Mouse (Mus musculus): ENCODE results near the gene Dgki. TPM values are rescaled to one million over a fixed set of nuclear protein-coding genes. Genes with fewer than 3 reads are reported as not detected.

The Dgki gene
- polyA plus RNA-seq, 1 experiment from 2014 or later: 1.0 TPM

DNA sequence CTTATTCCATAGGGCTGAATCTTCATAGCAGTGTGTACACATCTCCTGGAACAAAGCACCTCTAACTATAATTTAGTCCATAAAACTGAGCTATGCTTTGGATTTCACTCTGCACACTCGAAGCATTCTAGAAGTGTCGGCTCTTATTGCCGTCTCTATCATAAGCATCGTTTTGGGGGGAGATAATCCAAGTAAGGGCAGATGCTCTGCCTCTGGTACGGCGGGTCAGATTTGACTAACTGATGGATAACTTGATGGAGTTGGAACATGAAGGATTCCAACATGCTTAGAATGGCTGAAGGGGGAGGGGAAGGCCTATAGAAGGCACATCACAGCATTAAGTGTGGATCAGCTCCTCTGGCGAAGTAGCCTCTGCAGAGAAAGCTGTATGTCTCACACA, 242.4 kb downstream of the Dgki start:
- Histone ChIP-seq H3K27ac (no peak overlapping the region), H3K4me3 (no peak overlapping the region), H3K9me3 (no peaks in the 10 kb centered on the region), H3K27me3 (ENCODE audit: poor library complexity, severe bottlenecking) (no peaks in the 10 kb centered on the region), H3K36me3 (replicated peaks) (no peaks in the 10 kb centered on the region), H3K4me1 (no peaks in the 10 kb centered on the region)
- DNase-seq (ENCODE audit: extremely low spot score, low spot score): no peak
- WGBS: 95% methylated on average over 7 of the region's 7 CpGs

DNA sequence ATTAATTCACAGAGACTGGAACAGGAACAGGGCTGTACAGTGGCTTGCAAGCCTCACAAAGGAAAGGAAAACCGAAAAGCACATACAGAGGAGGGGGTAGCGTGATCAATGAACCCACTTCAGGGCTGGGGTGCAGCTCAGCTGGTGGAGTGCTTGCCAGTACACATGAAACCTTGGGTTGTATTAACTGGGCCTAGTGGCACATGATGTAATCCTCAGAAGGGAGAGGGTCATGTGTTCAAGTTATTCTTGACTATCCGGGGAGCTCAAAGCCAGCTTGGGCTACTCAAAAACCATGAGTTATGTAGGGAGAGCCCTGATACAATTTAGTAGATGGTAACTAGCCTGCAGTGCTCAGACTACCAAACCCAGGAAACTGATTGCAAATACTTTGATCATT, 244.3 kb downstream of the Dgki start:
- no peaks in the 10 kb centered on the region for H3K36me3 ChIP-seq (replicated peaks)
- H3K27ac ChIP-seq: no peak overlapping the region
- H3K9me3 ChIP-seq: no peaks in the 10 kb centered on the region
- no peaks in the 10 kb centered on the region for H3K27me3 ChIP-seq (ENCODE audit: poor library complexity, severe bottlenecking)
- no peak for DNase-seq (ENCODE audit: extremely low spot score, low spot score)
- no peak overlapping the region for H3K4me3 ChIP-seq
- H3K4me1 ChIP-seq: no peaks in the 10 kb centered on the region
- WGBS: 83% methylated on average over 3 of the region's 3 CpGs

DNA sequence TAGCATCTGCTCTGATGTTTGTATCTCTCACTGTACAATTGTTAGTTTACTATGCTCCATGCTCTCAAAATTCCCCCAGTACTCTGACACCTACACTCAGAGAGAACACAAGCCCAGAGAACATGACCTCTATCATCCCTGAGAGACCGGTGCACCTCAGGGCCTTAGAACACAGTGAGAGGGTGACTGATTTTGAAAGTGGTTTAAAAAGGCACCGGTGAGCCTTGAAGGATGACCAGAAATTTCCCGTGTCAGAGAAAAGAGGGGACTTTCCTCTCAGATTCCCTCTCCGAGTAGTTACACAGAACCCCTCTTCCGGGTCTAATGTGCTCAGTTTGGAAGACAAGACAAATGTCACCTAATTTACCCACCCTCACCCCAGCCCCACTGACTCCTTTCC, 244.9 kb downstream of the Dgki start:
- WGBS: 92% methylated on average over 5 of the region's 5 CpGs
- H3K27ac ChIP-seq: no peak overlapping the region
- H3K9me3 ChIP-seq: no peaks in the 10 kb centered on the region
- no peaks in the 10 kb centered on the region for H3K4me1 ChIP-seq
- no peaks in the 10 kb centered on the region for H3K27me3 ChIP-seq (ENCODE audit: poor library complexity, severe bottlenecking)
- DNase-seq (ENCODE audit: extremely low spot score, low spot score): no peak
- H3K4me3 ChIP-seq: no peak overlapping the region
- H3K36me3 ChIP-seq (replicated peaks): no peaks in the 10 kb centered on the region

DNA sequence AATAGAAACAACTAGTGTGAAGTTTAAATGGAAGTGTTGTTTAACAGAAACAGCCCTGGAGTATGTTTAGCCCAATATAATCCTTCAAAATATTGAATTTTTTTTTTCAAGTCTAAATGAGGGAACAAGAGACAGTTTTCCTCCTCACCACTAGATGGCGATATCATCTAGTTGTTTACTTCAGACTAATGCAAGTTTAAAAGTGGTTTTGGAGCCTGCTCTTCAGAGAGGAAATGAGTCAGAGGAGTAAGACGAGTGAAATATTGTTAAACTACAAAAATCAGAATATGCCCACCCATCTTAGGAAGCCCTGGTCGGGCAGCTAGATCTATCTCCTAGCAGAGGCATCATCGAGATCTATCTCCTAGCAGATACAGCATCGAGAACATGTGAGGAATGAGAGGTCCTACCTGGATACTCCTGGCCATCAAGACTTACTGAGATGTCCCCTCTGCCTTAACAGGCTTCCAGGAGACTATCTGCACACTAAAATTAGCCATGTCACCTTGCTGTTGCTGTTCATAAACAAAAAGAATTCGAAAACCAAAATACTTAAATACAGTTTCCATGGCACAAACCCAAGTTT, 245.5 kb downstream of the Dgki start:
- H3K4me3 ChIP-seq: no peak overlapping the region
- no peak overlapping the region for H3K27ac ChIP-seq
- 54% methylated on average over 6 of the region's 6 CpGs for WGBS
- no peaks in the 10 kb centered on the region for H3K36me3 ChIP-seq (replicated peaks)
- H3K9me3 ChIP-seq: no peaks in the 10 kb centered on the region
- DNase-seq (ENCODE audit: extremely low spot score, low spot score): no peak
- H3K4me1 ChIP-seq: no peaks in the 10 kb centered on the region
- no peaks in the 10 kb centered on the region for H3K27me3 ChIP-seq (ENCODE audit: poor library complexity, severe bottlenecking)

DNA sequence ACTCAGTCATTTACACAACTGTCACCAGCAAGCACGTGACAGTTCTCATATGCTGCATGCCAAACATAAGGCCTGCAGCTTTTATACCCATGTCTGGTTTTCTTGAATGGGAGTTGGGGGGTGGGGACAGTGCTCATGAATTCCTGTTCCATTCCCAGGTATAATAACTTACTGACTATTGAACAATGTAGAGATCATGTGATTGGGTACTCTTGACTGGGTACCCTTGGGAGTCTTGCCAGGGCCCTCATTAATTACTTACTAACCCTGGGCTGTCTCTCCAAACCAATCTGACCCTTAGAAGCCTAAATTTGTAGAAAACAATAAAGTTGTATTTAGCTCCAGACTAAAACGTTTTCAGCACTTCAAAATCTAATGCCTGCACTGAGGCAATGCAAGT, 246.6 kb downstream of the Dgki start:
- Histone ChIP-seq H3K36me3 (replicated peaks) (no peaks in the 10 kb centered on the region), H3K27me3 (ENCODE audit: poor library complexity, severe bottlenecking) (no peaks in the 10 kb centered on the region), H3K9me3 (no peaks in the 10 kb centered on the region), H3K4me1 (no peaks in the 10 kb centered on the region), H3K4me3 (no peak overlapping the region), H3K27ac (no peak overlapping the region)
- WGBS: 76% methylated on average over 2 of the region's 2 CpGs
- DNase-seq (ENCODE audit: extremely low spot score, low spot score): no peak

- Histone ChIP-seq H3K27me3 (ENCODE audit: poor library complexity, severe bottlenecking) (no peaks in the 10 kb centered on the region), H3K27ac (no peak overlapping the region), H3K4me3 (no peak overlapping the region), H3K36me3 (replicated peaks) (no peaks in the 10 kb centered on the region), H3K9me3 (no peaks in the 10 kb centered on the region), H3K4me1 (no peaks in the 10 kb centered on the region)
- no peak for DNase-seq (ENCODE audit: extremely low spot score, low spot score)
- 34% methylated on average over 5 of the region's 5 CpGs for WGBS
Observed at GRCm38 (mm10) chr6:37051652-37052051, 248.3 kb downstream of the Dgki start.

- H3K27ac ChIP-seq: no peak overlapping the region
- H3K4me1 ChIP-seq: no peaks in the 10 kb centered on the region
- DNase-seq (ENCODE audit: extremely low spot score, low spot score): no peak
- 92% methylated on average over 1 of the region's 1 CpGs for WGBS
- no peaks in the 10 kb centered on the region for H3K9me3 ChIP-seq
- no peaks in the 10 kb centered on the region for H3K36me3 ChIP-seq (replicated peaks)
- H3K27me3 ChIP-seq (ENCODE audit: poor library complexity, severe bottlenecking): no peaks in the 10 kb centered on the region
- H3K4me3 ChIP-seq: no peak overlapping the region
Observed at GRCm38 (mm10) chr6:37051150-37051549, 248.8 kb downstream of the Dgki start.

- no peak overlapping the region for H3K27ac ChIP-seq
- WGBS: 88% methylated on average over 4 of the region's 4 CpGs
- no peaks in the 10 kb centered on the region for H3K27me3 ChIP-seq (ENCODE audit: poor library complexity, severe bottlenecking)
- H3K9me3 ChIP-seq: no peaks in the 10 kb centered on the region
- no peak overlapping the region for H3K4me3 ChIP-seq
- no peaks in the 10 kb centered on the region for H3K4me1 ChIP-seq
- no peak for DNase-seq (ENCODE audit: extremely low spot score, low spot score)
- no peaks in the 10 kb centered on the region for H3K36me3 ChIP-seq (replicated peaks)
Observed at GRCm38 (mm10) chr6:37047611-37048129, 252.3 kb downstream of the Dgki start.

DNA sequence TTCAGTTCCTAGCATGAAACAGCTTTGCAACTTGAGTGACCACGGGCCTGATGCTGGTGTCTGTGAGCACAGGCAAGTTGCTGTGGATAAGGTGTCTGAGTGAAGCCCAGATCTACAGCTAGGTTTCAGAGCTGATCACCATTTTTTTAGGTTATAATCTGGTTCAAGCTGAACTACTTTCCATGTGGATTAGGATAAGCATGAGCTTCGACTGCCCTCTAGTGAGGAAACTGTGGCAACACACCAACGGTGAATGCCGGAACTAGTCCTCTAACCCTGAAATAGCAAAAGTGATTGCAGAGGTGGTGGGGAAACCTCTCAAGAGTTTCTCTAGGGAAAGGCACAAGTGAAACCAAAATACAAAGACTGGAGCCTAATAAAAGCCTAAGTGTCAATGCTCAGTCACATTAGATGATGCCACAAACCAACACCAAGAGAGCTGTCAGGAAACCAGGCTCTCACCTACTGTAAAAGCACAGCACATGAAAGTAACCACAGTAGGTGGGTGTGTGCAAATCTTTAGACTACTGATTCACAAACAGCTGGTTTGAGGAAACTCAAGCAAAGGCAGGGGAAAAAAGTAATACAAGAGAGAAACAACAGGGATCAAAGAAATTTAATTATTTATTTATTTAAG, 253.7 kb downstream of the Dgki start:
- H3K27ac ChIP-seq: no peak overlapping the region
- no peaks in the 10 kb centered on the region for H3K27me3 ChIP-seq (ENCODE audit: poor library complexity, severe bottlenecking)
- H3K36me3 ChIP-seq (replicated peaks): no peaks in the 10 kb centered on the region
- no peak overlapping the region for H3K4me3 ChIP-seq
- 34% methylated on average over 4 of the region's 4 CpGs for WGBS
- no peaks in the 10 kb centered on the region for H3K9me3 ChIP-seq
- peak; percentile 53 for DNase-seq (ENCODE audit: extremely low spot score, low spot score)
- no peaks in the 10 kb centered on the region for H3K4me1 ChIP-seq

DNA sequence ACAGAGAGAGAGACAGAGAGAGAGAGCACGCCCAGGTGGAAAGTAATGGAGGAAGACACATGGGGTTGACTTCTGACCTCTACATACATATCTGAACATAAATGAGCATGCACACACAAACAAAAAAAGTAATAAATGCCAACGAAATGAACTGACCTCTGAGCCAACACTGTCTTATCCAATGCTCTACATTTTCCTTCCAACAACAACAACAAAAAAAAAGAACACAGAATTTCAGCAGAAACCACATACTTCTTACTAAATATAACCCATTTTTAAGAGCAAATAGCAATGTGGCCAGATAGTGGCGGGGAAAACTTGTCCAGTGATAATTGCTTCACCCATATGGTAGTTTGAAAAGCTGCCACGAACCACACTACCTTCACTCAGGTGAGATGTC, 255.2 kb downstream of the Dgki start:
- H3K9me3 ChIP-seq: no peaks in the 10 kb centered on the region
- 94% methylated on average over 4 of the region's 4 CpGs for WGBS
- no peak overlapping the region for H3K27ac ChIP-seq
- no peaks in the 10 kb centered on the region for H3K36me3 ChIP-seq (replicated peaks)
- H3K4me1 ChIP-seq: no peaks in the 10 kb centered on the region
- no peak overlapping the region for H3K4me3 ChIP-seq
- no peaks in the 10 kb centered on the region for H3K27me3 ChIP-seq (ENCODE audit: poor library complexity, severe bottlenecking)
- no peak for DNase-seq (ENCODE audit: extremely low spot score, low spot score)

DNA sequence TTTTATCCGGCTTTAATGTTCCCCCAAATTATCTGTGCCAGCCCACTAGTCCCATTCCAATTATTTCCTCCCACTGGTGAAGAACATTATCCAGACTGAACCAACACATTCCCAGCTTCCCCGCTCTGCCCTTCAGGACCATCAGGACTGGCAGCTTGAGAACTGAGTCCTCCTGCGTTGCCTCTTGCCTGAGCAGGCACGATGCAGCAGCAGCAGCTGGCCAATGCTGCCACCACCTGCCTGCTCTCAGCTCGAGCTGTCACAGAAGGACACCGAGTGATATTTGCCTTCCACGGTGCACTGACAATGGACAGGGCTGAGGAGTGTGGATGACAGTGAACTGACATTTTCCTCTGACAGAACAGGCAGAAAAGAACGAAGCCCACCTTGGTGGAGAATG, 261.5 kb downstream of the Dgki start:
- Histone ChIP-seq H3K4me3 (no peak overlapping the region), H3K27ac (no peak overlapping the region), H3K36me3 (replicated peaks) (no peaks in the 10 kb centered on the region), H3K9me3 (no peaks in the 10 kb centered on the region), H3K27me3 (ENCODE audit: poor library complexity, severe bottlenecking) (no peaks in the 10 kb centered on the region), H3K4me1 (peaks cover 31% of the 10 kb centered on the region)
- no peak for DNase-seq (ENCODE audit: extremely low spot score, low spot score)
- 55% methylated on average over 8 of the region's 8 CpGs for WGBS

DNA sequence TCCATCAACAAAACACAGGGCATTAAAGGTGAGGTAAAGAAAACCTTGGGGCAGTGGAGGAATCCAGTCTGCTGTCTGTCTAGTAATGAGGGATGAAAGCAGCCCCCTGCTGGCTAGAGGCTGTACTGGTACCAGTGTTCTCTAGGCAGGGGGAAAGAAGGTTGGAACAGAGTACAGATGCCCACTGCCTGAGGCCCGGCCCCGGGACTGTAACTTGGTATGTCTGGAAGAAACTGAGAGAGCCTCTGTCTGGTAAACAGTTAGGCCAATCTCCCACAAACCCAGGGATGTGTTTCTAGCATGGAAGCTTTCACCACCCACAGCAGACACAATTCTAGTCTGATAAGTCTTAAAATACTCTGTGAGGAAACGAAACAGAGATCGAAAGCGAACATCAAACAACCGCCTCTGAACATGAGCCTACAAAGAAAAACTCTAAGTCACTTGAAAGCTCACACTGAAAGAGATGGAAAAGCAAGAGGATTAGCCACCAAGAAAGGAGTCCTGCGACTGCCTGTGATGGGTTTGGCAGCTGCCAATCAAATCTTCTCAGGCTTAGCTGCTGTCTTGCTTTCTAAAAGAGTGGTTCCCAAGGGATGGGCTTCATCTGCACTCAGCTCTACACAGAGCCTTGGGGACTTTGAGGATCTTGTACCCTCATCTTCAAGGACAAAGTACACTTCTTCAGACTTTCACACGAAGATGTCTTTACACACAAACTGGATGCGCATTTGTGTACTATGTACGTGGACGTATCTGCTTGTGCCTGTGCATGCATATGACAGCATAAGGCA, 262.7 kb downstream of the Dgki start:
- 62% methylated on average over 11 of the region's 11 CpGs for WGBS
- Histone ChIP-seq H3K27me3 (ENCODE audit: poor library complexity, severe bottlenecking) (no peaks in the 10 kb centered on the region), H3K4me3 (no peak overlapping the region), H3K4me1 (peaks cover 31% of the 10 kb centered on the region), H3K27ac (peak overlapping the region; percentile 48), H3K9me3 (no peaks in the 10 kb centered on the region), H3K36me3 (replicated peaks) (no peaks in the 10 kb centered on the region)
- peak; percentile 53 for DNase-seq (ENCODE audit: extremely low spot score, low spot score)

DNA sequence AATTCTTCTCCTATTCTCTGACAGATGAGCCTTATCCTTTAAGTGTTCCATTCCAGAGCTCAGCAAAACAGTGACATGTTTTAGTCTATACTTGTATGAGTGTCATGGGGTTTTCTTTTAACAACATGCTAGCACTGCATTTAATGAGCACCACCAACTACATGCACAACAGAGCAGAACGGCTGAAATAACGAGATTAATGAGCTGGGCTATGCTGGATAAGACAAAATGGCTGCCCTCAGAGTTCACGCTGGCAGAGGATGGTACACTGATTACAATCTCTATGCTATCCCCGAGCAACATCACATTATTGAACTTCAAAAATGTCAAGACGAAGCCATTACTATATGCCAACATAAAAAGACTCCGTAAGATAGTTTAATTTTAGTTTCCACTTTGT, 264.3 kb downstream of the Dgki start:
- no peak for DNase-seq (ENCODE audit: extremely low spot score, low spot score)
- H3K4me3 ChIP-seq: no peak overlapping the region
- H3K36me3 ChIP-seq (replicated peaks): no peaks in the 10 kb centered on the region
- H3K9me3 ChIP-seq: no peaks in the 10 kb centered on the region
- no peaks in the 10 kb centered on the region for H3K27me3 ChIP-seq (ENCODE audit: poor library complexity, severe bottlenecking)
- H3K4me1 ChIP-seq: peaks cover 31% of the 10 kb centered on the region
- WGBS: 78% methylated on average over 6 of the region's 6 CpGs
- H3K27ac ChIP-seq: 0 out of 2 replicates have a peak overlapping the region, but pooled peaks have one; percentile 15

Measured in forebrain, embryonic 10.5 days (tissue).